Mouse (Mus musculus) heart, embryonic 16.5 days (tissue): Measurements from ENCODE around the gene Gpr4. TPM values are rescaled to one million over a fixed set of nuclear protein-coding genes. Genes with fewer than 3 reads are reported as not detected.

ENCODE experiments used
- ATAC-seq: fragments of 200-750 bp; cut with Nextera tagmentation; replicated peaks from 2 replicates; pipeline ENCODE4 v1.8.0; 2017; ENCODE audit warnings: moderate number of reproducible peaks; ENCODE audit not compliant: insufficient read depth, low FRiP score; ENCODE audit errors: extremely low read depth
- H3K27ac ChIP-seq: fragments of 300-500 bp; sonication (generic); 2 replicates; pipeline ENCODE4 v1.5.1; 2014; ENCODE audit warnings: mild to moderate bottlenecking, low read length, control low read depth, moderate library complexity
- H3K27me3 ChIP-seq: fragments of 300-500 bp; sonication (generic); 2 replicates; pipeline ENCODE4 v1.6.1; 2014; ENCODE audit warnings: low read length, mixed read lengths; ENCODE audit not compliant: control insufficient read depth, insufficient read depth
- H3K36me3 ChIP-seq: fragments of 300-500 bp; sonication (generic); 2 replicates; pipeline ENCODE4 v1.6.1; 2014; ENCODE audit not compliant: control insufficient read depth, insufficient read depth
- H3K4me1 ChIP-seq: fragments of 300-500 bp; sonication (generic); 2 replicates; pipeline ENCODE4 v1.6.1; 2014; ENCODE audit warnings: low read length, mixed read lengths; ENCODE audit not compliant: control insufficient read depth, insufficient read depth
- H3K4me2 ChIP-seq: fragments of 300-500 bp; sonication (generic); 2 replicates; pipeline ENCODE4 v1.6.1; 2014; ENCODE audit warnings: low read depth, mild to moderate bottlenecking, control low read depth, low read length
- H3K4me3 ChIP-seq: fragments of 300-500 bp; sonication (generic); 2 replicates; pipeline ENCODE4 v1.5.1; 2014; ENCODE audit warnings: mild to moderate bottlenecking, control low read depth, low read length
- H3K9ac ChIP-seq: fragments of 300-500 bp; sonication (generic); 2 replicates; pipeline ENCODE4 v1.6.1; 2014; ENCODE audit warnings: low read length, control low read depth
- H3K9me3 ChIP-seq: fragments of 300-500 bp; sonication (generic); replicated peaks from 2 replicates; pipeline ENCODE4 v1.6.1; 2016; ENCODE audit warnings: low read length; ENCODE audit not compliant: control insufficient read depth
- WGBS: fragments of 180-500 bp; shearing (Covaris S2); extraction: QIAGEN DNeasy Blood & Tissue Kit; methylation state at CpG from one replicate; pipeline ENCODE4 v1.1.7; 2014; 5-methylcytosine and 5-hydroxymethylcytosine counted together
- polyA plus RNA-seq: library from polyadenylated mRNA; unstranded; fragments of >200 nt; fragmentation: Nextera tagmentation; extraction: Ambion mirVana; gene quantifications from 2 replicates; pipeline ENCODE4 v1.2.1, GENCODE M21; 2015

Gene Gpr4
- polyA plus RNA-seq, 1 experiment from 2014 or later: 2.7 TPM

DNA sequence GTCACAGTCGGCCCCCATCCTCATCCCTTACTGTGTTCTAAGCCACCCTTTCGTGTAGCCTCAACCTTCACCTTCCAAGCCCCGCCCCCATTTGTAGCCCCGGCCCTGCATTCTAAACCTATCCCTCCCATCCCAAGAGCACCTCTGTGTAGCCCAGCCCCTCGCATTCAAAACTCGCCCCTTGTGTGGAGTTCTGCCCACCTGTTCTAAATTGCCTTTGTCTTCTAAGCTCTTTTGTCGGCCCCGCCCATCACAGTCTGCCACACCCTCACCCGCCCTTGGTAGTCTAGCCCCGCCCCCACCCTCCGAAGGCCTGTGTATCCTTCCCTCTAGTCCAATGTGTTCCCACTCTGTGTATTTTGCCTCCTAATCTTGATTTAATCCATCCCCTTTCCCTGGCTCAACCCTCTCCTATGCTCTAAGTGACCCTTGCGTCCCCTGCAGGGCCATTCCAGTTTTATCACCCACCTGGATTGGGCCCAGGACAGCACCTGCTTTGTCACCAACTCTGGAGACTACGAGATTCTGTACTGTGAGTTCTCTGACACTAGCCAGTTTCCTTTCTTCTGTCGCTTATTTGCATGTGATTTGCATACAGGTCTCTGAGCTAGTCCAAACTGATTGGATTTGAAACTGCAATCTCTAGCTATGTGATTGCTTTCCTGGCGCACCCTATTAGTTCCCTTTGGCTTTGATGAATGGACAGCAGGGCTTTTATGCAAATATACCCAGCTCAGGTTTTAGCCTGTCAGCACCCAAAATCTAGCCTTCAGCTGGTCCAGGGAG, 10.1 kb upstream of the Gpr4 start:
- WGBS: 65% methylated on average over 15 of the region's 15 CpGs
- Histone ChIP-seq H3K4me2 (no peak overlapping the region), H3K9ac (no peak overlapping the region), H3K27me3 (no peaks in the 10 kb centered on the region), H3K9me3 (no peaks in the 10 kb centered on the region), H3K4me3 (no peak overlapping the region), H3K36me3 (peaks cover 39% of the 10 kb centered on the region), H3K27ac (no peak overlapping the region), H3K4me1 (no peaks in the 10 kb centered on the region)
- no peak for ATAC-seq

DNA sequence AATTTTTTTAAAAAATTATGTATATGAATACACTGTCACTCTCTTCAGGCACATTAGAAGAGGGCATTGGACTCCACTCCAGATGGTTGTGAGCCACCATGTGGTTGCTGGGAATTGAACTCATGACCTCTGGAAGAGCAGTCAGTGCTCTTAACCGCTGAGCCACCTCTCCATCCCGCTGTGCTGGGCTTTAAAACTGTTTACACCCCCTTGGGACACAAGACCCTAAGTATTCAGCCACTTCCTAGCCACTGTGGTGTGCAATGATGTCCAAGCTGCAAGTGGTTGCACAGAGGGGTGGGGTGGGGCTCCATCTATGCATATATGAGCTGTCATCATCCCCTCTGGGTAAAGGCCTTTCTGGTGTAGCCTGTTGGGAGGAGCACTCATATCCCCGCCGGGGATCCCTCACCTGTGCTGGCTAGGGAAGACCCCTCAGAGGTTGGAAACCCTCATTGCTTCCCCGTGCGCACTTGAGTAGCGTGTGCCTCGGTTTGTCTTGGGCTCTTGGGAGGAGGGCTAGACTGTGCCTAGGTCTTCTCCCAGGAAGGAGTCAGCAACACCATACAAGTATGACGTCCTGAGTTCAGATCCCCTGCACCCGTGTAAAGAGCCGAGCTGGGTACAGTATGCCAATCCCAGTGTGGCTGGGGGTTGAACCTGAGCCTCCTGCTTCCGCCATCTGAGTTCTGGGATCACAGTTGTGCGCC, 4.0 kb upstream of the Gpr4 start:
- Histone ChIP-seq H3K9ac (no peak overlapping the region), H3K9me3 (0 out of 2 replicates have a peak, but pooled peaks cover 5% of the 10 kb centered on the region), H3K4me2 (no peak overlapping the region), H3K27me3 (no peaks in the 10 kb centered on the region), H3K4me1 (peaks cover 13% of the 10 kb centered on the region), H3K27ac (no peak overlapping the region), H3K36me3 (peaks cover 21% of the 10 kb centered on the region), H3K4me3 (no peak overlapping the region)
- no peak for ATAC-seq
- 71% methylated on average over 13 of the region's 13 CpGs for WGBS

DNA sequence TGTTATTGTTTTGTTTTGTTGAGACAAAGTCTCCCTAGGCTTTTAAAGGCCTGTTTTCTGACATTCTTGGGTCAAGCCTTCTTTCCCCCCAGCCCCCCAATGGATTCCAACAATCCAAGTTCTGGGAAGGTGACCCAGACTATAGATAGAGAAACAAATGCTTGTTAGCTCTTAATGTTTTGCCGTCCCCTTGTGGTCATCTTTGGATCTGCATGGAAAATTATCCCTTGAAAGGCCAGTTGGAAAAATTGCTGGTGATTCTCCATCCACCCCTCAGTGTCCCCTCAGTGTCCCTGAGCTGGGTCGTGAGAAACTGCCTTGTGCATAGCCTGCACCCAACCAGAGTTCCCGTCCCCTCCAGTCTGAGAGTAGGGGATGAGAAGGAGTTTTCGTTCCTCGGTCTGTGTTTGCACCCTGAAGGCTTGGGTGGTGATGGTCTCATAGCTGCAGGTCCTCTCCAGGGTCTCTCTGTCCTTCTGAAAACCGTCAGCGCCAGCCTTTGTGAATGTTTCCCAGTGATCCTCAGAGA, 3.3 kb upstream of the Gpr4 start:
- peaks cover 13% of the 10 kb centered on the region for H3K4me1 ChIP-seq
- H3K9ac ChIP-seq: no peak overlapping the region
- H3K27me3 ChIP-seq: no peaks in the 10 kb centered on the region
- peaks cover 18% of the 10 kb centered on the region for H3K36me3 ChIP-seq
- no peak for ATAC-seq
- H3K9me3 ChIP-seq: 0 out of 2 replicates have a peak, but pooled peaks cover 5% of the 10 kb centered on the region
- H3K27ac ChIP-seq: no peak overlapping the region
- H3K4me2 ChIP-seq: no peak overlapping the region
- 45% methylated on average over 7 of the region's 7 CpGs for WGBS
- no peak overlapping the region for H3K4me3 ChIP-seq

DNA sequence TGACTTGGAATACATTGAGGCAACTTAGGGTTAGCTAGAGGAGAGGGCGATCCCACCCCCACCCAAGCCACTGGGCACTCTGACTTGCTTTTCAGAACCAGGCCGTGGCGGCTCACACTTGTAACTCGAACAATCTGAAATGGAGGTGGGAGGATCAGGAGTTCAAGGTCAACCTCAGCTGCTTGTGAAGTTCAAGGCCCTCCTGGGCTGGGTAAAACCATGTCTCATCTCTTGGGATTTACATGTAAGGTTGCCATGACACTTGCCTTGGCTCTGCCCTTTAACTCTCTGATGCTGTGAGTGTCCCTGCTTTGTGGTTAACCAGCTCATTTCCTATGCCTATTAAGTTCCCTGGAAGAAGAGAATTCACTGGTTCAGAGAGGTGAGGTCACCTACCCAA, 2.8 kb upstream of the Gpr4 start:
- H3K9ac ChIP-seq: no peak overlapping the region
- ATAC-seq: no peak
- peaks cover 13% of the 10 kb centered on the region for H3K36me3 ChIP-seq
- no peak overlapping the region for H3K27ac ChIP-seq
- peaks cover 14% of the 10 kb centered on the region for H3K4me1 ChIP-seq
- H3K4me2 ChIP-seq: no peak overlapping the region
- H3K9me3 ChIP-seq: 0 out of 2 replicates have a peak, but pooled peaks cover 5% of the 10 kb centered on the region
- H3K4me3 ChIP-seq: no peak overlapping the region
- H3K27me3 ChIP-seq: no peaks in the 10 kb centered on the region
- 80% methylated on average over 4 of the region's 4 CpGs for WGBS

DNA sequence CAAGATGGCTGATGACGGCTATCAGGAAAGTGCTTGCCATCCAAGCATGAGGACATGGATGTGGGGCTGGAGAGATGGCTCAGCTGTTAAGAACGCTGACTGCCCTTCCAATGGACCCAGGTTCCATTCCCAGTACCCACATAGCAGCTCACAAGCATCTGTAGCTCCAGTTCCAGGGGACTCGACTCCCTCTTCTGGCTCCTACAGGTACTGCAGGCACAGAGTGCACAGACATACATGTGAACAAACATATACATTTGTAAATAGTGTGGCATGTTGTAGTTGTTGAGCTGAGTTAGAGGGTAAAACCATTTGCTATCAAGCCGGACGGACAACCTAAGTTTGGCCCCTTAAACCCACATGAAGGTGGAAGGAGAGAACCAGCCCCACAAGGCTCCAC, 2.3 kb upstream of the Gpr4 start:
- 0 out of 2 replicates have a peak, but pooled peaks cover 5% of the 10 kb centered on the region for H3K9me3 ChIP-seq
- H3K27me3 ChIP-seq: no peaks in the 10 kb centered on the region
- H3K36me3 ChIP-seq: peaks cover 9% of the 10 kb centered on the region; the same call in 1 of the 2 replicates
- no peak for ATAC-seq
- no peak overlapping the region for H3K27ac ChIP-seq
- H3K4me1 ChIP-seq: peaks cover 18% of the 10 kb centered on the region
- no peak overlapping the region for H3K9ac ChIP-seq
- H3K4me2 ChIP-seq: no peak overlapping the region
- WGBS: 88% methylated on average over 5 of the region's 5 CpGs
- H3K4me3 ChIP-seq: no peak overlapping the region

DNA sequence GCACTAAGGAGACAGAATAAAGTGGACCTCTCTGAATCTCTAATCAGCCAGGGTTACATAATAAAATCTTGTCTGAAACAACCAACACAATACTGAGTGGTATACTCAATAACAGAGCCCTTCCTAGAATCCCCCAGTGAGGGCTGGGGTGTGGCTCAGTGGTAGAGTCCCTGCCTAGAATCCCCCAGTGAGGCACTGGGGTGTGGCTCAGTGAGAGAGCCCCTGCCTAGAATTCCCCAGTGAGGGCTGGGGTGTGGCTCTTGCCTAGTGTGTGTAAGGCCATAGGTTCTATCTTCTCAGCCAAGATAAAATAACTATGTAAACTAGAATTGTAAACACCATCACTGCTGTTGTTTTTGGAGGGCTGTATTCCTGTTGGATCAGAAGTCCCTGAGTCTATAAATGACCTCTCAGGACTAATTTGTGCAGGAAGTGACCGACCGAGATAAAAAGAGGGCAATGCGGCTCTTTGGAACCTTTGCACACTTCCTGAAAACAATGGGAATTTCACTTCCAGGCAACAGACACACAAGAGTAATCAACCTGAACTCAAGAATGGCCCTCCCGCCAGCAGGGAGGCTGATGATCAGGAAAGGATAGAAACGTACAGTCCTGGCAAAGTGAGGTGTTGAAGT, 1.2 kb upstream of the Gpr4 start:
- Histone ChIP-seq H3K9me3 (0 out of 2 replicates have a peak, but pooled peaks cover 5% of the 10 kb centered on the region), H3K4me2 (no peak overlapping the region), H3K27ac (peak overlapping the region; percentile 20; the same call in 1 of the 2 replicates), H3K4me3 (no peak overlapping the region), H3K27me3 (no peaks in the 10 kb centered on the region), H3K4me1 (peaks cover 20% of the 10 kb centered on the region), H3K36me3 (no peaks in the 10 kb centered on the region), H3K9ac (no peak overlapping the region)
- WGBS: 55% methylated on average over 5 of the region's 5 CpGs
- no peak for ATAC-seq

DNA sequence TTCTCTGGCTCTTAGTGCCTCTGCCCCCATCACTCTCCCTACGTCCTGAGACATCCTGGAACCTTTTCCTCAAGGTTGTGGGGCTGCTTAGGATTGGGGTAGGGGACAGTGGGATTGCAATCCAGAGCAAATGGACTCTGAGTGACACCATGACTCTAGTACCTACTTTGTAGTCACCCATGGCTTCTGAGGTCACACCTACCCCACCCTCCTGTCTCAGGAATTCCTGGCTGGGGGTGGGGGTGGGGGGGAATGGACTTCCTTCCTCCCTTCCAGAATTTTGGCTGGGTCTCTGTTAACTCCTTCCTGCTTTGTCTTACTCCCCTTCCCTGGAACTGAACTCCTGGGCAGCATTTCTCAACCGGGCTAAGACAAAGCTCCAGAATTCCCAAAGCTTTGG, 1.0 kb downstream of the Gpr4 start:
- H3K4me1 ChIP-seq: peaks cover 22% of the 10 kb centered on the region
- no peak overlapping the region for H3K27ac ChIP-seq
- peak overlapping the region; percentile 62 for H3K4me3 ChIP-seq
- H3K36me3 ChIP-seq: no peaks in the 10 kb centered on the region
- peak overlapping the region; percentile 91 for H3K4me2 ChIP-seq
- H3K27me3 ChIP-seq: no peaks in the 10 kb centered on the region
- H3K9me3 ChIP-seq: 0 out of 2 replicates have a peak, but pooled peaks cover 5% of the 10 kb centered on the region
- 57% methylated on average over 2 of the region's 2 CpGs for WGBS
- no peak for ATAC-seq
- no peak overlapping the region for H3K9ac ChIP-seq

DNA sequence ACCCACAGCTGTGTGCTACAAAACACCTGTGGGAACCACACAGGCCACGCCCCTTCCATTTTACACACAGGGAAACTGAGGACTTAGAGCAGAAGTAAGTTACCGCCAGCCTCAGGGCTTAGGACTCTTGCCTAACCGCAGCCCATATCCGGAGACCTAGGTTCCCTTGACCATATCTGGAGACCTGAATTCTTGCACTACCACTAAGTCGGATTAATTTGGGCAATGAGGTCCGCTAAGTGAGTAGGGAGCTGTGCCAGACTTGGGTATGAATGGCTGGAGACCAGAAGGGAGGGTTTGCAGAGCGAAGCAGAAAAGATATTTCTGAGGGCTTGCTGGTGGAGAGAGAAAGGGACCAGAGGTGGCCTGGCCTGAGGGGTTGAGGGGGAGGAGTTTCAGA, 2.0 kb downstream of the Gpr4 start:
- no peak overlapping the region for H3K4me2 ChIP-seq
- ATAC-seq: no peak
- 52% methylated on average over 7 of the region's 7 CpGs for WGBS

More for the DNA sequence above, 2.0 kb downstream of the Gpr4 start:
- H3K9ac ChIP-seq: no peak overlapping the region
- H3K9me3 ChIP-seq: 0 out of 2 replicates have a peak, but pooled peaks cover 5% of the 10 kb centered on the region
- no peaks in the 10 kb centered on the region for H3K36me3 ChIP-seq
- H3K27me3 ChIP-seq: no peaks in the 10 kb centered on the region
- H3K27ac ChIP-seq: no peak overlapping the region
- no peak overlapping the region for H3K4me3 ChIP-seq
- peaks cover 22% of the 10 kb centered on the region for H3K4me1 ChIP-seq
